Mouse (Mus musculus) embryonic facial prominence, embryonic 14.5 days (tissue): ENCODE measurements around the gene Pde10a. TPM values are rescaled to one million over a fixed set of nuclear protein-coding genes. Genes with fewer than 3 reads are reported as not detected.

ENCODE experiments used
- ATAC-seq: fragments of 200-750 bp; cut with Nextera tagmentation; 2 replicates; pipeline ENCODE4 v1.8.0; 2017; ENCODE audit warnings: low read depth, moderate number of reproducible peaks, moderate TSS enrichment
- DNase-seq: peaks from one replicate; pipeline ENCODE4 v3.0.0-alpha.2; 2015; ENCODE audit warnings: low spot score
- H3K27ac ChIP-seq: fragments of 300-500 bp; sonication (generic); replicated peaks from 2 replicates; pipeline ENCODE4 v1.5.1; 2014; ENCODE audit warnings: low read depth, mild to moderate bottlenecking, low read length, moderate library complexity
- H3K27me3 ChIP-seq: fragments of 300-500 bp; sonication (generic); replicated peaks from 2 replicates; pipeline ENCODE4 v1.6.1; 2014; ENCODE audit warnings: low read length; ENCODE audit not compliant: control insufficient read depth, insufficient read depth
- H3K36me3 ChIP-seq: fragments of 300-500 bp; sonication (generic); 2 replicates; pipeline ENCODE4 v1.6.1; 2014; ENCODE audit warnings: low read length, mixed read lengths; ENCODE audit not compliant: control insufficient read depth, insufficient read depth
- H3K4me1 ChIP-seq: fragments of 300-500 bp; sonication (generic); 2 replicates; pipeline ENCODE4 v1.6.1; 2014; ENCODE audit warnings: antibody characterized with exemption, low read length; ENCODE audit not compliant: control insufficient read depth, insufficient read depth
- H3K4me2 ChIP-seq: fragments of 300-500 bp; sonication (generic); 2 replicates; pipeline ENCODE4 v1.6.1; 2014; ENCODE audit warnings: low read depth, mild to moderate bottlenecking, low read length, moderate library complexity, mixed read lengths
- H3K4me3 ChIP-seq: fragments of 300-500 bp; sonication (generic); 2 replicates; pipeline ENCODE4 v1.5.1; 2014; ENCODE audit warnings: low read depth, mild to moderate bottlenecking, low read length
- H3K9ac ChIP-seq: fragments of 300-500 bp; sonication (generic); 2 replicates; pipeline ENCODE4 v1.6.1; 2014; ENCODE audit warnings: low read depth, mild to moderate bottlenecking, low read length, moderate library complexity, mixed read lengths
- H3K9me3 ChIP-seq: fragments of 300-500 bp; sonication (generic); 2 replicates; pipeline ENCODE4 v1.6.1; 2016; ENCODE audit warnings: low read length; ENCODE audit not compliant: control insufficient read depth
- WGBS: fragments of 180-500 bp; shearing (Covaris S2); extraction: QIAGEN DNeasy Blood & Tissue Kit; methylation state at CpG from one replicate; pipeline ENCODE4 v1.1.7; 2014; 5-methylcytosine and 5-hydroxymethylcytosine counted together
- polyA plus RNA-seq: library from polyadenylated mRNA; unstranded; fragments of >200 nt; fragmentation: Nextera tagmentation; extraction: Ambion mirVana; gene quantifications from 2 replicates; pipeline ENCODE4 v1.2.1, GENCODE M21; 2014

Pde10a gene
- polyA plus RNA-seq, 1 experiment from 2014 or later = 2.3 TPM

GRCm38 (mm10) chr17:8636691-8637090 is 111.5 kb downstream of the Pde10a start:
- H3K9me3 ChIP-seq = no peaks in the 10 kb centered on the region
- DNase-seq (no peak), ATAC-seq (no peak)
- WGBS = 71% methylated on average over 11 of the region's 11 CpGs
- H3K27ac ChIP-seq = no peak overlapping the region
- H3K9ac ChIP-seq = no peak overlapping the region
- no peaks in the 10 kb centered on the region for H3K27me3 ChIP-seq
- no peaks in the 10 kb centered on the region for H3K4me1 ChIP-seq
- no peak overlapping the region for H3K4me2 ChIP-seq
- H3K4me3 ChIP-seq = no peak overlapping the region
- no peaks in the 10 kb centered on the region for H3K36me3 ChIP-seq

- WGBS = 62% methylated on average over 4 of the region's 4 CpGs
- Histone ChIP-seq H3K4me1 (no peaks in the 10 kb centered on the region), H3K9ac (no peak overlapping the region), H3K9me3 (no peaks in the 10 kb centered on the region), H3K27ac (no peak overlapping the region), H3K27me3 (no peaks in the 10 kb centered on the region), H3K4me2 (no peak overlapping the region), H3K4me3 (no peak overlapping the region), H3K36me3 (no peaks in the 10 kb centered on the region)
- DNase-seq (no peak), ATAC-seq (no peak)
These were observed 112.0 kb downstream of the Pde10a start for GRCm38 (mm10) chr17:8637181-8637580.

GRCm38 (mm10) chr17:8639703-8640380 is 114.7 kb downstream of the Pde10a start:
- Histone ChIP-seq H3K4me1 (no peaks in the 10 kb centered on the region), H3K36me3 (no peaks in the 10 kb centered on the region), H3K27me3 (no peaks in the 10 kb centered on the region), H3K4me2 (no peak overlapping the region), H3K27ac (no peak overlapping the region), H3K9me3 (no peaks in the 10 kb centered on the region), H3K4me3 (no peak overlapping the region), H3K9ac (no peak overlapping the region)
- 79% methylated on average over 12 of the region's 12 CpGs for WGBS
- ATAC-seq (peak; percentile 37; the same call in 1 of the 2 replicates), DNase-seq (peak; percentile 35)

- 77% methylated on average over 16 of the region's 16 CpGs for WGBS
- H3K4me2 ChIP-seq = no peak overlapping the region
- no peak overlapping the region for H3K4me3 ChIP-seq
- H3K9me3 ChIP-seq = no peaks in the 10 kb centered on the region
- ATAC-seq = no peak
- H3K27me3 ChIP-seq = no peaks in the 10 kb centered on the region
- no peak for DNase-seq
- no peaks in the 10 kb centered on the region for H3K4me1 ChIP-seq
- no peak overlapping the region for H3K9ac ChIP-seq
- H3K36me3 ChIP-seq = no peaks in the 10 kb centered on the region
- no peak overlapping the region for H3K27ac ChIP-seq
These were observed 115.7 kb downstream of the Pde10a start for GRCm38 (mm10) chr17:8640741-8641480.

GRCm38 (mm10) chr17:8641491-8641890 is 116.3 kb downstream of the Pde10a start:
- 66% methylated on average over 3 of the region's 3 CpGs for WGBS
- no peak overlapping the region for H3K4me2 ChIP-seq

GRCm38 (mm10) chr17:8642356-8642755 is 117.2 kb downstream of the Pde10a start:
- DNase-seq (no peak), ATAC-seq (no peak)
- Histone ChIP-seq H3K4me2 (no peak overlapping the region), H3K36me3 (no peaks in the 10 kb centered on the region), H3K27ac (no peak overlapping the region), H3K9me3 (no peaks in the 10 kb centered on the region), H3K4me1 (no peaks in the 10 kb centered on the region), H3K27me3 (no peaks in the 10 kb centered on the region), H3K4me3 (no peak overlapping the region), H3K9ac (no peak overlapping the region)
- 72% methylated on average over 3 of the region's 3 CpGs for WGBS

More at GRCm38 (mm10) chr17:8641491-8641890, 116.3 kb downstream of the Pde10a start:
- no peak for DNase-seq
- Histone ChIP-seq H3K9me3 (no peaks in the 10 kb centered on the region), H3K36me3 (no peaks in the 10 kb centered on the region), H3K4me3 (no peak overlapping the region), H3K9ac (no peak overlapping the region), H3K27ac (no peak overlapping the region), H3K4me1 (no peaks in the 10 kb centered on the region), H3K27me3 (no peaks in the 10 kb centered on the region)
- no peak; the same call in 1 of the 2 replicates for ATAC-seq

- Histone ChIP-seq H3K9ac (no peak overlapping the region), H3K4me1 (no peaks in the 10 kb centered on the region), H3K36me3 (no peaks in the 10 kb centered on the region), H3K4me3 (no peak overlapping the region), H3K27ac (no peak overlapping the region), H3K9me3 (no peaks in the 10 kb centered on the region), H3K27me3 (no peaks in the 10 kb centered on the region), H3K4me2 (no peak overlapping the region)
- ATAC-seq (no peak; the same call in 1 of the 2 replicates), DNase-seq (no peak)
- WGBS = 64% methylated on average over 8 of the region's 8 CpGs
These were observed 122.2 kb downstream of the Pde10a start for GRCm38 (mm10) chr17:8647372-8647871.

- Histone ChIP-seq H3K4me2 (no peak overlapping the region), H3K4me1 (no peaks in the 10 kb centered on the region), H3K27me3 (no peaks in the 10 kb centered on the region; the same call in 1 of the 2 replicates), H3K4me3 (no peak overlapping the region), H3K9me3 (no peaks in the 10 kb centered on the region), H3K9ac (no peak overlapping the region), H3K36me3 (no peaks in the 10 kb centered on the region), H3K27ac (no peak overlapping the region)
- no peak for ATAC-seq
- no peak for DNase-seq
- 57% methylated on average over 3 of the region's 3 CpGs for WGBS
These were observed 123.1 kb downstream of the Pde10a start for GRCm38 (mm10) chr17:8648310-8648709.
